Mouse (Mus musculus) heart, adult 2 months (tissue): ENCODE data around the gene Eif4a1.

ENCODE experiments used
- CTCF ChIP-seq: fragments of 200-600 bp; IDR thresholded peaks from 2 replicates; pipeline ENCODE4 v1.8.1; 2022; ENCODE audit warnings: antibody characterized with exemption, mild to moderate bottlenecking, moderate library complexity
- EP300 ChIP-seq: fragments of 200-500 bp; IDR thresholded peaks from 2 replicates; pipeline ENCODE4 v1.6.1; 2011; ENCODE audit warnings: low read depth, low read length, control low read depth; ENCODE audit not compliant: insufficient read depth
- POLR2A ChIP-seq: fragments of 200-500 bp; IDR thresholded peaks from 2 replicates; pipeline ENCODE4 v1.6.1; 2011; ENCODE audit warnings: mild to moderate bottlenecking, low read depth, low read length, control low read depth; ENCODE audit not compliant: insufficient read depth

DNA sequence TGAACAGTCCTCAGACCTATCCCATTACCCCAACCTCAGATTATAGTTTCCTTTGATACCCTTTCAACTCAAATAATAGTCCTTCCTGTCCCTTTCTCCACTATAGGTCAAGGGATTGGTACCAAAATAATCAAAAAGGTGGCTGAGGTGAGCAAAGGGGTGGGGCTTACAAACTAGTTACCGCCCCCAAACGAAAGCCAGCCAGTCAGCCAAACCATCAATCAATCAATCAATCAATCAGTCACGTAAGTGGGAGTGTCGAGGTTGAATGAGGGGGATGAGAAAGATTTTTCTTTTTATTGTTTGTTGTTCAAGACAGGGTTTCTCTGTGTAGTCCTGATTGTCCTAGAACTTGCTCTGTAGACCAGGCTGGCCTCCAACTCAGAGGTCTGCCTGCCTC is 49.2 kb downstream of the Eif4a1 start:
- TF ChIP-seq POLR2A (no peak), CTCF (no peak), EP300 (no peak)
